Mouse (Mus musculus): ENCODE measurements at regions not wholly inside any gene's neighbourhood (a gene's known extent, or its start where the extent isn't known, plus 50 kb on each side); places are given as distances from the start of the nearest gene placed in this dataset.

DNA sequence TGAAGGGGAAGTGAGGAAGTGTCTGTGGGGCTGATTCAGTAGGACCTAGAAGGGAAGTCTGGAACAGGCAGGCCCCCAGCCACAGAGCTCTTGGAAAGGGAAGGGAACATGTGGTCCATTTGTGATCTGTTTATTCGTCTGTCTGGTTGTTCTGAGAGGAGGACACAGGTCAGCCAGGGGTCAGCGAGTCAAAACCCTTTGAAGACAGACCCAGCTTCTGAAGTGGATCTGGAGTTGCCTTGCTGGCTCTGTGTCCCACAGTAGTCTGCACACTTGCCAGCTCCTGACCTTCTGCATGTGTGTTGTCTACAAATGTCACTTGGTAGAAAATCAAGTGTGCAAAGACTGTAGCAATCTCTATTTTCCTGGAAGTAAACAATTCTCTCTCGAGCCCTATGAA lies 119.3 kb upstream of the Osr1 start:
- DNase-seq = no peak

DNA sequence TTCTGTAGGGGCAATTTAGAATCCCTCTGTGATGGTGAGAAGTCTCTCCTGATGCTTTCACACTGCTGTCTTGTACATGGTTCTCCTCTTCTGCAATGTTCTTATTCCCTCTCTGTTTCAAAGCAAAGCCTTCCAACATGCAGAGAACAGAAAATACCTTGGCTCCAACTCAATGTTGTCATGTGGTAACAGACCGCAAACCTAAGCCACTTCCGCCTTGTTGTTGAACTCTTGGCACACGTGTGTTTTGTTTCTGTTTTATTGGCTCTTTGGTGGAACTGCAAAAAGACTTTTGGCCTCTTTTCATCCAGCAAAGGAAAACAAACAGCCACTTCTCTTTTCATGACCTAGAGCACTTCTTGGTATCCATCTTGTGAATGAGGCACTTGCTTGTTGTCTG lies 109.7 kb upstream of the Osr1 start:
- no peak for DNase-seq

DNA sequence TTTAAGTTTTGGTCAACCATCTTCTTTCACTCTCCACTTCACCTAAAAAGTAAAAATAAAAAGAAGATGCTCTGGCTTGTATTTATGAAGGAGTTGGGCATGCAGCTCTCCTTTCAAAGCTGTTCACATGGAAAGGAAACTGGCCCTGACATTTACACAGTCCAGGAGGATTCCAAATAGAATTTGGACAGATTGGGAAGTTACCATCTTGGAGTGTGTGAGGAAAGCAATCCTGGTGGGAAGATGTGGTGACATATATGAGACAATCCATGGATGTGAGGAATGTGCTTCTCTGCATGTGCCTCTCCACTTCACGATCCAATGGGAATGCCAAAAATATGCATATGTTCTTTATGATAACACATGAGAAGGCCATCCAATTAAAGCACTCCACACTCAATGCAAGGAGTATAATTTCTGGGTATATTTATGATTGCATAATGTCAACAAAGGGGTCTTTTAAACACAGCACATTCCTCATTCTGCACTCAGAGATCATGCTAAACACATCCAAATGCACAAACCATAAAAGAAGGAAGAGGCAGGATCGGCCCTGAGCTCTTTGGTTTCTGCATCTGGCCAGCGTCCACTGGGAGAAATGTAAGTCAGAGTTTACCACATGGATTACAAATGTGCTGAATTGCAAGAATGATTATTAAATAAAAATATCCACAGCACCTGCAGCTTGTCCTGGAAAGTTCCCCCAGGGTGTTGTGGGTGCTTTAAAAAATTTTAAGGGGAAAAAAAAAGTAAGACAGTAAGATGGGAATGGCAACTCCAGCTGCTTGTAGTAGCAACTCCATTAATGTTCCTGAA lies 100.1 kb upstream of the Osr1 start:
- no peak for DNase-seq

DNA sequence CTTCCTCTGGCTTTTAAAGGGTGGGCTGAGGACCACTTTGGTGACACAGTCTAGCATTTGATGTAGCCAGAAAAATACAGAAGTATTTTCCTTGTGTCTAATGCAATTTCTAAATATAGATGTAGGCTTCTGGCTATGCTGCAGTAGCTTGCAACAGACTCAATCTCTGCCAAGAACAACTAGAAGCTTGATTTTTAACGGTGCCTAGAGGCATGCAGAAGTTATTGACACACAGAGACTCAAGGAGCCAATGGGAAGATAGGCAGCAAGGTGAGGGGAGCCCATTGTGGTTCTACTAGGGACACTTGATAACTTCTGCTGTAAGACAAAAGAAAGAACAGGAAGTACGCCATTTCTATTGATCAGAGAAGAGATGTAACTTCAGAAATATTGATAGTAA lies 94.1 kb upstream of the Osr1 start:
- DNase-seq = no peak

DNA sequence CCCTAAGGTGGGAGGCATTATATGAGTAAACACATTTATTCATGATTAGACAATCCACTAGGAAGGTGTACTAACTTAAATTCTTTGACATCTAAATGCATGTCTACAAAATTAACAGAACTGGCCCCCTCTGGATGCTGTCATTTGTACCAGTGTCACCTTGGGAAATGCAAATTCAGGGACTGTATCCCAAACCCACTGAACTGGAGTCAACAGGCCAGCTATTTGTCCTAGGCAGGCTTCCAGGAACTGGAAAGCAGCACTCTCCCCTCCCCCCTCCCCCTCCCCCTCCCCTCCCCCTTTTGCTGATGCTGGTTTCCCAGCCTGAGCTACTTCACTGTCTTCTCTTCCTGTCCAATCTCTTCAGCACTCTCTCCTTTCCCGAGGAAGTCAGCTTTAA lies 91.7 kb upstream of the Osr1 start:
- no peak for DNase-seq

DNA sequence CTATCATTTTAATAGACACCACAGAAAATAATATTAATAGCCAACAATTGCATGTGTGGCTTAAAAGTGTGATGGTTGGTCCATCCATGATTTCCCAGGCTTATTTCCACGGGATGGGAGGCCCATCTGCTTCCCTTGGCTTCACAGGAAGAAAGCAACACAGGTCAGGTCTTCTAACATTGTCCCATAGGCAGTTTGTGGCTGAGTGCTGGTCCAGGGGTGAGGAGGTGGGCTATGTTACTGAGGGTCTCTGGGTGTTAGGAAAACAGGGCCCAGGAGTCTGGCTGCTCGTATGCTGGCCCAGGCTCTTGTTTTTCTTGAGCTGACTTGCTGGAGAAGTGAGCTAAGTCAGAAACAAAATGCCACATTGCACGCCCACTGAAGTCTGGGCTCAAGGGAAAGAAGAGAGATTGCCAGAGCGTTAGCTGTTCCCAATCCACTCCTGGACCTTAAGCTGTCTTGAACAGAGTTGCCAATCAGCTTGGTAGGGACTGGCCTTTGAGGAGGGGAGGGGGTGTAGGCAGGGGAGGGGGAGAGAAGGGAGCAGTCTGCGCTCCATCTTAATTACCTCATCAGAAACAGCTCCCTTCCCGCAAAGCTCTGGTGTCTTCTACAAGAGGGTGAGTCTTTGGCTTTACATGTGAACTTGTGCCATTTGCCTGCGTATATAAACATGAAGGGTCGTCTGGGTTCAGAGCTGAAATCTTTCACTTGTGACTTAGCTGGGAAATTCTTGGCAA lies 82.1 kb upstream of the Osr1 start:
- no peak for DNase-seq

DNA sequence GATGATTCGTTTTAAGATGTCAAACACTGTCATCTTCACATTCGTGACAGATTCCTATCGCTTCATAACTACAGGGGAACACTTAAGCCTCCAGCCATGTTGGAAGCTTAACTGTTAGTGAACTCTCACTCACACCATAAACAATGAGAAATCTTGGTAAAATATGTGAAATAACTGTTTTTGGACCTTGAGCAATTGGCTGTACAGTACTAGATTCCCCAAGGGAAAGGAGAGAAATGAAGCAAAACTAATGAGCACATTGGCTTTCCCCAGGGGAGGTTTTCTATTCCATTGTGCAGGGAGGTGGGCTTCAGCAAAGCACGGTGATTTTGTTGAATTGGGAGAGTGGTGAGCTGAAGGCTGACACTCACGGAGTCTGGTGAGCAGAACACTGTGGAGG lies 56.0 kb upstream of the Osr1 start:
- DNase-seq = no peak

DNA sequence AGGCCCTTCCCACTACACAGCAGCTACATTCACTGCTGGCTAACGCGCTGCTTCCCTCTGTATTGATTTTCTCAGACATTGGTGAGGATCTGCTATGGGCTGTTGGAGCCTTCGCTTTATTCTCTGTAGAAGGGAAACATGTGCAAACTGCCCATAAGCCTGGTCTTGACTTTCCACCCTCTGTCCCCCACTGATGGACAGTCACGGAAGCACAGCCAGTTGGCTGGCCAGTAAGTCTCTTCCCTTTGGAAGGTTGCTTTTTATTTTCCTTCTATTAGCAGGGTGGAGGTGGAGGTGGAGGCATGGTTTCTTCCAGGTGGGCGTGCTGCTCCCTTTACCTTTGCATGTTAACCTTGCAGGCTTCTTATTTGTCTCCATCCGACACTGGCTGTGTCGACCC lies 51.1 kb upstream of the Osr1 start:
- no peak for DNase-seq

DNA sequence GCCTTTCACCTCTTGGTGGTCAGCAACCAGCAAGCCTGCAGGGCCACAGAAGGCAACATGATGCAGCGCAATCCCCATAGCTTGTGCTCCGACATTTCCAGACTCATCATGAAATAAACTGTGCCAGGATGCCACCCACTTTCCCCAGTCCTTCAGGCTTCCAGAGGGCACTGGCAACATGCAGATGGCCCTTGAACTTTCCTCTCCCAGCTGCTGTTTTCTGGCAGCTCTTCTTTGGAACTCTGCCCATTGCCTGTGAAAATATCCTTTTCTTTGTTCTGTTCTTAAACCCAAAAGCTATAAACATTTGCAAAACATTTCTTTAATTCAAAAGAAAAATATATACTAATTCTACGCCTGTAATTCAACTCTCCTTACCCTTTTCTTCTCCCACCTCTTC lies 50.6 kb upstream of the Osr1 start:
- DNase-seq = no peak
